Mouse (Mus musculus): ENCODE results near the gene Grm2. TPM values are rescaled to one million over a fixed set of nuclear protein-coding genes. Genes with fewer than 3 reads are reported as not detected.

The Grm2 gene
- polyA plus RNA-seq, 1 experiment from 2014 or later = 13.9 TPM

- Histone ChIP-seq H3K4me1 (ENCODE audit: control insufficient read depth, insufficient read depth, low read length) (peaks cover 19% of the 10 kb centered on the region), H3K9ac (replicated peaks; ENCODE audit: low read length) (no peak overlapping the region), H3K27ac (replicated peaks; ENCODE audit: low read depth, low read length) (no peak overlapping the region), H3K4me2 (ENCODE audit: low read length) (no peak overlapping the region), H3K36me3 (ENCODE audit: control insufficient read depth, insufficient read depth, low read length) (peaks cover 26% of the 10 kb centered on the region), H3K27me3 (ENCODE audit: control insufficient read depth, insufficient read depth, low read length) (no peaks in the 10 kb centered on the region), H3K9me3 (ENCODE audit: control insufficient read depth, low read length) (no peaks in the 10 kb centered on the region), H3K4me3 (replicated peaks; ENCODE audit: low read depth, low read length) (no peak overlapping the region)
- DNase-seq = no peak
- WGBS = 83% methylated on average over 6 of the region's 6 CpGs
- ATAC-seq (ENCODE audit: low FRiP score, low TSS enrichment) = no peak
These were observed 7.3 kb upstream of the Grm2 start for GRCm38 (mm10) chr9:106663200-106663599.

- ATAC-seq (ENCODE audit: low FRiP score, low TSS enrichment) = no peak
- Histone ChIP-seq H3K36me3 (ENCODE audit: control insufficient read depth, insufficient read depth, low read length) (peaks cover 27% of the 10 kb centered on the region), H3K4me3 (replicated peaks; ENCODE audit: low read depth, low read length) (no peak overlapping the region), H3K9ac (replicated peaks; ENCODE audit: low read length) (no peak overlapping the region), H3K27ac (replicated peaks; ENCODE audit: low read depth, low read length) (no peak overlapping the region), H3K9me3 (ENCODE audit: control insufficient read depth, low read length) (no peaks in the 10 kb centered on the region), H3K4me1 (ENCODE audit: control insufficient read depth, insufficient read depth, low read length) (peaks cover 17% of the 10 kb centered on the region), H3K27me3 (ENCODE audit: control insufficient read depth, insufficient read depth, low read length) (no peaks in the 10 kb centered on the region), H3K4me2 (ENCODE audit: low read length) (no peak overlapping the region)
- 65% methylated on average over 1 of the region's 1 CpGs for WGBS
- DNase-seq = no peak
These were observed 4.1 kb upstream of the Grm2 start for GRCm38 (mm10) chr9:106659935-106660334.

DNA sequence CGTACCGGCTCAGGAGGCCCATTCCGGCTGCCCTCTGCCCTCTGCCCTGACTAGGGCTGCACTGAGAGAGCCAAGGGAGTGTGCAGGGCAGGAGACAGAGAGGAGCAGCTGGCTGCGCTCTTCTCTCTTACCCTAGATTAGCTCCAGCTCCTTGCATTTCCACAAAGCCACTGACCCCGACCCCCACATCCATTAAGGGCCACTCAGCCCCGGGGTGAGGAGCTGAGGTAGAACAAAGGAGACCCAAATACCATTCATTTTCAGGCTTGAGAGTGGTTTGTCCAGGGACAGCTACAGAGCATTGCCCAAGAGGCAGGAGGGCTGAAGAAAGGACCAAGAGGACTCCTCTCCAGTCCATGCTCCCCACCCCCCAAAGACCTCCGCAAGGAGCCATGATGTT lies 3.6 kb upstream of the Grm2 start:
- ATAC-seq (ENCODE audit: low FRiP score, low TSS enrichment) (no peak), DNase-seq (no peak)
- Histone ChIP-seq H3K27ac (replicated peaks; ENCODE audit: low read depth, low read length) (no peak overlapping the region), H3K9ac (replicated peaks; ENCODE audit: low read length) (no peak overlapping the region), H3K4me3 (replicated peaks; ENCODE audit: low read depth, low read length) (no peak overlapping the region), H3K4me1 (ENCODE audit: control insufficient read depth, insufficient read depth, low read length) (peaks cover 16% of the 10 kb centered on the region), H3K27me3 (ENCODE audit: control insufficient read depth, insufficient read depth, low read length) (0 out of 2 replicates have a peak, but pooled peaks cover 4% of the 10 kb centered on the region), H3K36me3 (ENCODE audit: control insufficient read depth, insufficient read depth, low read length) (peaks cover 27% of the 10 kb centered on the region), H3K4me2 (ENCODE audit: low read length) (no peak overlapping the region), H3K9me3 (ENCODE audit: control insufficient read depth, low read length) (no peaks in the 10 kb centered on the region)
- 19% methylated on average over 7 of the region's 7 CpGs for WGBS

- Histone ChIP-seq H3K9ac (replicated peaks; ENCODE audit: low read length) (no peak overlapping the region), H3K4me2 (ENCODE audit: low read length) (no peak overlapping the region), H3K4me1 (ENCODE audit: control insufficient read depth, insufficient read depth, low read length) (peaks cover 9% of the 10 kb centered on the region; the same call in 1 of the 2 replicates), H3K4me3 (replicated peaks; ENCODE audit: low read depth, low read length) (no peak overlapping the region), H3K27ac (replicated peaks; ENCODE audit: low read depth, low read length) (0 out of 2 replicates have a peak overlapping the region, but pooled peaks have one; percentile 55), H3K36me3 (ENCODE audit: control insufficient read depth, insufficient read depth, low read length) (peaks cover 27% of the 10 kb centered on the region), H3K27me3 (ENCODE audit: control insufficient read depth, insufficient read depth, low read length) (0 out of 2 replicates have a peak, but pooled peaks cover 5% of the 10 kb centered on the region), H3K9me3 (ENCODE audit: control insufficient read depth, low read length) (no peaks in the 10 kb centered on the region)
- DNase-seq (no peak), ATAC-seq (ENCODE audit: low FRiP score, low TSS enrichment) (no peak)
- 46% methylated on average over 5 of the region's 5 CpGs for WGBS
These were observed 1.7 kb upstream of the Grm2 start for GRCm38 (mm10) chr9:106657592-106657991.

GRCm38 (mm10) chr9:106656820-106657219 lies 938 bp upstream of the Grm2 start:
- WGBS = 24% methylated on average over 5 of the region's 5 CpGs
- peaks cover 20% of the 10 kb centered on the region for H3K36me3 ChIP-seq (ENCODE audit: control insufficient read depth, insufficient read depth, low read length)
- H3K4me3 ChIP-seq (replicated peaks; ENCODE audit: low read depth, low read length) = no peak overlapping the region
- no peak for ATAC-seq (ENCODE audit: low FRiP score, low TSS enrichment)
- H3K4me1 ChIP-seq (ENCODE audit: control insufficient read depth, insufficient read depth, low read length) = peaks cover 9% of the 10 kb centered on the region; the same call in 1 of the 2 replicates
- H3K9ac ChIP-seq (replicated peaks; ENCODE audit: low read length) = no peak overlapping the region
- H3K9me3 ChIP-seq (ENCODE audit: control insufficient read depth, low read length) = no peaks in the 10 kb centered on the region
- H3K27ac ChIP-seq (replicated peaks; ENCODE audit: low read depth, low read length) = peak overlapping the region; percentile 26; the same call in 1 of the 2 replicates
- peak overlapping the region; percentile 78 for H3K4me2 ChIP-seq (ENCODE audit: low read length)
- DNase-seq = no peak
- H3K27me3 ChIP-seq (ENCODE audit: control insufficient read depth, insufficient read depth, low read length) = 0 out of 2 replicates have a peak, but pooled peaks cover 5% of the 10 kb centered on the region

- Histone ChIP-seq H3K27ac (replicated peaks; ENCODE audit: low read depth, low read length) (no peak overlapping the region), H3K9ac (replicated peaks; ENCODE audit: low read length) (no peak overlapping the region), H3K9me3 (ENCODE audit: control insufficient read depth, low read length) (no peaks in the 10 kb centered on the region), H3K4me3 (replicated peaks; ENCODE audit: low read depth, low read length) (no peak overlapping the region), H3K36me3 (ENCODE audit: control insufficient read depth, insufficient read depth, low read length) (0 out of 2 replicates have a peak, but pooled peaks cover 2% of the 10 kb centered on the region), H3K4me2 (ENCODE audit: low read length) (no peak overlapping the region), H3K27me3 (ENCODE audit: control insufficient read depth, insufficient read depth, low read length) (0 out of 2 replicates have a peak, but pooled peaks cover 5% of the 10 kb centered on the region), H3K4me1 (ENCODE audit: control insufficient read depth, insufficient read depth, low read length) (peaks cover 9% of the 10 kb centered on the region; the same call in 1 of the 2 replicates)
- 74% methylated on average over 1 of the region's 1 CpGs for WGBS
- DNase-seq = peak; percentile 37
- ATAC-seq (ENCODE audit: low FRiP score, low TSS enrichment) = no peak
These were observed 3.2 kb downstream of the Grm2 start for GRCm38 (mm10) chr9:106652720-106653119.

DNA sequence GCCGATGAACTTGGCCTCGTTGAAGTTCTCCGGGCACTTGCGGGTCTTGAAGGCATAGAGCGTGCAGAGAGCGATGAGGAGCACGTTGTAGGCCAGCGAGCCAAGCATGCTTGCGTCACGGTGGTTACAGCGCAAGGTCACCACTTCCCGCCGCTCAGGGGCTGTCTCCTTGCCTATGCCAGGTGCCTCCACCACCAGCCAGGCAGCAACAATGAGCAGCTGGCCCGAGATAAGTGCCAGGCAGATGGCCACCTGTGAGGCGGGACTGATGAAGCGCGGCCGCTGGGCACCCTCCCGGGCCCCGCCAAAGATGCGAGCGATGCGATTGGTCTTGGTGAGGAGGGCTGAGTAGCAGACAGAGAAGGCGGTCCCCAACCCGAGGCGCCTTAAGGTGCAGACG lies 8.7 kb downstream of the Grm2 start:
- Histone ChIP-seq H3K27ac (replicated peaks; ENCODE audit: low read depth, low read length) (no peak overlapping the region), H3K4me2 (ENCODE audit: low read length) (no peak overlapping the region), H3K36me3 (ENCODE audit: control insufficient read depth, insufficient read depth, low read length) (0 out of 2 replicates have a peak, but pooled peaks cover 2% of the 10 kb centered on the region), H3K9me3 (ENCODE audit: control insufficient read depth, low read length) (no peaks in the 10 kb centered on the region), H3K4me1 (ENCODE audit: control insufficient read depth, insufficient read depth, low read length) (no peaks in the 10 kb centered on the region), H3K4me3 (replicated peaks; ENCODE audit: low read depth, low read length) (no peak overlapping the region), H3K9ac (replicated peaks; ENCODE audit: low read length) (no peak overlapping the region), H3K27me3 (ENCODE audit: control insufficient read depth, insufficient read depth, low read length) (no peaks in the 10 kb centered on the region)
- ATAC-seq (ENCODE audit: low FRiP score, low TSS enrichment) (no peak), DNase-seq (no peak)
- 76% methylated on average over 27 of the region's 27 CpGs for whole genome bisulfite sequencing

DNA sequence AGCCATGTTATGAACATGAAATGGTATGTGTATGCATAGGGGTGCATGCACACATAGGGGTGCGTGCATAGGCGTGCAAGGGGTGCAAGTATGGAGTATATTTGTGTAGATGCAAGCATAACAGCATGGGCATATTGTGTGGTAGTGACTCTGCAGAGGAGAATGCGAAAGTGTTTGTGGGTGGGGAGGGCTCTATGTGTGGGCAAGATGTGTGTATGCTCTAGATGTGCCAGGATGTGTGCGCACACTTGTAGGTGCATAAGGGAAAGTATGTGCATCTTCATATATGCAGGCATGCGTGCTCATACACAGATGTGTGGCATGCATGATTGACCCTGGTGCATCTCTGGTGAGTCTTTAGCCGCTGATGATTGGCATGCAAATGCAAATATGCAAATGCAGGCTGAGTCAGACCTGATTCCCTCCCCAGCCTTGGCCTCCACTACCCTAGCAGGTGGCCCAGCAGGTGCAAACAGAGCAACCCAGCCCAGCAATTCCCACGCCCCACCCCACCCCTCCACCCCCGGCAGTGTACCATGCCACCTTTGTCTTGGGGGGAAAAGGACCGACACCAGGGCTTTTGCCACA lies 10.1 kb downstream of the Grm2 start:
- DNase-seq = no peak
- Histone ChIP-seq H3K4me2 (ENCODE audit: low read length) (no peak overlapping the region), H3K4me3 (replicated peaks; ENCODE audit: low read depth, low read length) (no peak overlapping the region), H3K4me1 (ENCODE audit: control insufficient read depth, insufficient read depth, low read length) (no peaks in the 10 kb centered on the region), H3K9ac (replicated peaks; ENCODE audit: low read length) (no peak overlapping the region), H3K27me3 (ENCODE audit: control insufficient read depth, insufficient read depth, low read length) (no peaks in the 10 kb centered on the region), H3K36me3 (ENCODE audit: control insufficient read depth, insufficient read depth, low read length) (0 out of 2 replicates have a peak, but pooled peaks cover 2% of the 10 kb centered on the region), H3K9me3 (ENCODE audit: control insufficient read depth, low read length) (no peaks in the 10 kb centered on the region), H3K27ac (replicated peaks; ENCODE audit: low read depth, low read length) (no peak overlapping the region)
- ATAC-seq (ENCODE audit: low FRiP score, low TSS enrichment) = no peak
- 69% methylated on average over 9 of the region's 9 CpGs for WGBS

DNA sequence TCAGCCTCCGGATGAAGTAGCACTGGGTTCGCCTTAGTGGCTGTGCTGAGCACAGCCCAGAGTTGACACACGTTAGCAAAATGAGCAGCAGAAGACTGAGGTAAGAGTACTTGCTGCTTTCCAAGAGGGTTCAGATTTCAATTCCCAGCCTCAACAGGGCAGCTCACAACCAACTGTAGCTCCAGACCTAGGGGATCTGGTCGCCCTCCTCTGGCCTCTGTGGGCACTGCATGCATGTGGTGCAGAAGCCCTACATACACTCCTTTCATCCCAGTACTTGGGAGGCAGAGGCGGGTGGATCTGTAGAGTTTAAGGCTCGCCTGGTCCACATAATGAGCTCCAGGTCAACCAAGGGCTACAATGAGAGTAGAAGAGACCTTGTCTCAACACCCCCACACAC lies 12.1 kb downstream of the Grm2 start:
- H3K9me3 ChIP-seq (ENCODE audit: control insufficient read depth, low read length) = no peaks in the 10 kb centered on the region
- no peak overlapping the region for H3K27ac ChIP-seq (replicated peaks; ENCODE audit: low read depth, low read length)

More for the DNA sequence above, 12.1 kb downstream of the Grm2 start:
- H3K4me1 ChIP-seq (ENCODE audit: control insufficient read depth, insufficient read depth, low read length) = no peaks in the 10 kb centered on the region
- 78% methylated on average over 6 of the region's 6 CpGs for WGBS
- no peak overlapping the region for H3K9ac ChIP-seq (replicated peaks; ENCODE audit: low read length)
- no peak overlapping the region for H3K4me3 ChIP-seq (replicated peaks; ENCODE audit: low read depth, low read length)
- ATAC-seq (ENCODE audit: low FRiP score, low TSS enrichment) = no peak
- H3K27me3 ChIP-seq (ENCODE audit: control insufficient read depth, insufficient read depth, low read length) = no peaks in the 10 kb centered on the region
- no peaks in the 10 kb centered on the region for H3K36me3 ChIP-seq (ENCODE audit: control insufficient read depth, insufficient read depth, low read length)
- H3K4me2 ChIP-seq (ENCODE audit: low read length) = no peak overlapping the region
- DNase-seq = no peak
